Mouse (Mus musculus) liver, adult 2 months (tissue): ENCODE measurements around the gene Pcsk6.

ENCODE experiments used
- CTCF ChIP-seq: fragments of 200-500 bp; IDR thresholded peaks from 2 replicates; pipeline ENCODE4 v1.5.1; 2011; ENCODE audit warnings: low read depth, low read length, control low read depth
- POLR2A ChIP-seq: fragments of 200-500 bp; IDR thresholded peaks from 2 replicates; pipeline ENCODE4 v1.6.1; 2011; ENCODE audit warnings: low read length, control low read depth; ENCODE audit not compliant: insufficient read depth; ENCODE audit errors: extremely low read depth

DNA sequence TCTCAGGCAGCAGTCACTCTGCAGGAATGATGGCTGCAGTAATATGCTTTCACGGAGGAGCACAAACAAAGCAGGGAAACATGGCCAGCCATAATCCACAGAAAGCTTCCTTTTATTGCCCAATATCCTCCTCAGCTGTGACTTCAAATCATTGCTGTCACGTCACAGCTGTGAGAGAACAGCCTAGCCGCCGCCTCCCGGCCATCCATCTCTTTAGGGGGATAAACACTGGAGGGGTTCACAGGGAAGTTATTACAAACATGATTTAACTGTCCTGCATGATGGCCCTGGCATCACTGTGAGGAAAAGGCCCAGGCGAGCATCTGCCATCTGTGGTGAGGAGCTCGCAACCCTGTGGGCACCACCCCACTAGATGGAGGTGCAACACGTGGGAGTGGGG lies 175.3 kb downstream of the Pcsk6 start:
- TF ChIP-seq CTCF: no peak
- no peak for TF ChIP-seq POLR2A
